7 mouse cellular contexts compared by ENCODE assay signal in genomic region chr11:44496217-44496616, GRCm38 (mm10). TPM values are rescaled to one million over a fixed set of nuclear protein-coding genes. Genes with fewer than 3 reads are reported as not detected.
DNase-seq lines count a peak whose midpoint lies in the region; ATAC-seq and TF ChIP-seq lines count a peak whose summit lies in the region.

No protein-coding gene starts in this region.

- no peaks in the 10 kb centered on the region for H3K36me3 ChIP-seq in liver, postnatal 0 days (replicated peaks; ENCODE audit: insufficient read depth, low read length)

- H3K9me3 ChIP-seq in liver, postnatal 0 days (ENCODE audit: low read length): no peaks in the 10 kb centered on the region

- WGBS in liver, postnatal 0 days (ENCODE audit: insufficient replicate concordance): 48% methylated on average over 3 of the region's 3 CpGs

- intact Hi-C loops in heart, postnatal 14 days (cut with DNase I): no loop called here
- intact Hi-C loops in left cerebral cortex, postnatal 25 days (cut with DNase I): no loop called here

- peak; percentile 43 for ATAC-seq in liver, postnatal 0 days

- TF ChIP-seq CTCF in liver, postnatal 0 days (IDR thresholded peaks at IDR 0.05; ENCODE audit: low read depth): no peak

- H3K27ac ChIP-seq in liver, postnatal 0 days (ENCODE audit: low read depth): peak overlapping the region; percentile 70; the same call in 1 of the 2 replicates

- H3K27me3 ChIP-seq in liver, postnatal 0 days (ENCODE audit: insufficient read depth, low read length): no peaks in the 10 kb centered on the region

- H3K4me2 ChIP-seq in liver, postnatal 0 days (ENCODE audit: low read depth, low read length): no peak overlapping the region

- DNase-seq in right cerebral cortex, postnatal 10 days (ENCODE audit: low spot score in 2 of 2): peak; percentile 26 to 36
- no peak for DNase-seq in right cerebral cortex, postnatal 14 days
- peak; percentile 10 to 34 for DNase-seq in heart, postnatal 14 days
- peak; percentile 46 for DNase-seq in liver, postnatal 0 days
- DNase-seq in thymus, postnatal 0 days (ENCODE audit: low spot score): peak; percentile 90
- DNase-seq in right cerebral cortex, adult 2 months (ENCODE audit: low spot score in 2 of 2): no peak
- DNase-seq in left cerebral cortex, postnatal 25 days (ENCODE audit: low spot score in 2 of 2): no peak

- TF ChIP-seq EP300 in liver, postnatal 0 days (IDR thresholded peaks at IDR 0.05; ENCODE audit: low read depth): no peak

- no peak overlapping the region for H3K9ac ChIP-seq in liver, postnatal 0 days (replicated peaks)

- H3K4me3 ChIP-seq in liver, postnatal 0 days (ENCODE audit: low read depth, low read length): no peak overlapping the region

- peaks cover 10% of the 10 kb centered on the region for H3K4me1 ChIP-seq in liver, postnatal 0 days (ENCODE audit: insufficient read depth)

RNA-seq across cellular contexts. Expression of gene Rnf145, which starts 22.5 kb away (rescaled TPM):
- 10 to 100 TPM; 21.8 to 28.8 TPM for total RNA-seq in heart, postnatal 14 days (2021)
- 31.9 and 32.7 TPM in 2 replicates for polyA plus RNA-seq in liver, postnatal 0 days (2015; fragmentation: Nextera tagmentation; extraction: Ambion mirVana)
- polyA plus RNA-seq in thymus, postnatal 0 days (2015; fragmentation: Nextera tagmentation; extraction: Ambion mirVana): 115 and 120 TPM in 2 replicates
- total RNA-seq in left cerebral cortex, postnatal 25 days (2021): 100 to 1,000 TPM in 1 of 2 experiments, 10 to 100 TPM in 1; 93.7 to 110 TPM

RNA-seq across cellular contexts. Expression of gene Ublcp1, which starts 25.9 kb away (rescaled TPM):
- total RNA-seq in heart, postnatal 14 days (2021): 10 to 100 TPM; 30.8 to 44.3 TPM
- polyA plus RNA-seq in liver, postnatal 0 days (2015; fragmentation: Nextera tagmentation; extraction: Ambion mirVana): 40.8 and 40.9 TPM in 2 replicates
- polyA plus RNA-seq in thymus, postnatal 0 days (2015; fragmentation: Nextera tagmentation; extraction: Ambion mirVana): 50.7 and 55.3 TPM in 2 replicates
- 10 to 100 TPM; 48.6 to 52.0 TPM for total RNA-seq in left cerebral cortex, postnatal 25 days (2021)

Comparison
In these comparisons a context has a peak if more than half of its experiments do, and no peak if none do; other contexts are left out.
1. DNase-seq: peak in right cerebral cortex, postnatal 10 days (2 of 2), heart, postnatal 14 days (2 of 2), liver, postnatal 0 days (single experiment) and thymus, postnatal 0 days (single experiment); none in right cerebral cortex, postnatal 14 days (single experiment), right cerebral cortex, adult 2 months (0 of 2) and left cerebral cortex, postnatal 25 days (0 of 2).